Mouse (Mus musculus): ENCODE data around the gene Ankrd11.

GRCm38 (mm10) chr8:122883671-122884070 is 158.4 kb downstream of the Ankrd11 start:
- TF ChIP-seq CTCF (IDR thresholded peaks at IDR 0.05; ENCODE audit: low read depth): no peak
- TF ChIP-seq EP300 (IDR thresholded peaks at IDR 0.05; ENCODE audit: low read depth): no peak

All from heart, postnatal 0 days (tissue).